Mouse (Mus musculus): ENCODE measurements at regions not wholly inside any gene's neighbourhood (a gene's known extent, or its start where the extent isn't known, plus 50 kb on each side); places are given as distances from the start of the nearest gene placed in this dataset.

- Histone ChIP-seq H3K4me3 (ENCODE audit: low read length) (no peak overlapping the region), H3K9ac (ENCODE audit: low read length) (no peak overlapping the region), H3K27me3 (ENCODE audit: control insufficient read depth, insufficient read depth, low read depth, low read length) (no peaks in the 10 kb centered on the region), H3K36me3 (ENCODE audit: control insufficient read depth, insufficient read depth, low read length) (no peaks in the 10 kb centered on the region), H3K4me1 (replicated peaks; ENCODE audit: control insufficient read depth, insufficient read depth, low read length) (peaks cover 8% of the 10 kb centered on the region), H3K27ac (ENCODE audit: low read length) (no peak overlapping the region), H3K9me3 (ENCODE audit: control insufficient read depth, low read length) (no peaks in the 10 kb centered on the region), H3K4me2 (ENCODE audit: low read depth, low read length) (no peak overlapping the region)
- ATAC-seq (ENCODE audit: low read depth): no peak
- 93% methylated on average over 3 of the region's 3 CpGs for WGBS
These were observed 103.4 kb downstream of the Duxbl3 start for GRCm38 (mm10) chr14:26361206-26361605.
